Mouse (Mus musculus): Measurements from ENCODE around the gene Maco1.
A peak's percentile ranks its signal among the peaks of the same experiment; 100 is the strongest.
"Not testable (repeated sequence)": the region's sequence is repeated elsewhere in the genome, so short reads cannot be mapped to it uniquely, and the experiment has no call there.

Gene Maco1

GRCm38 (mm10) chr4:134862996-134863395, 9.9 kb upstream of the Maco1 start:
- ATAC-seq (ENCODE audit: insufficient number of reproducible peaks, low FRiP score, low TSS enrichment), result no peak

- ATAC-seq (ENCODE audit: insufficient number of reproducible peaks, low FRiP score, low TSS enrichment), result no peak
These were observed 8.7 kb upstream of the Maco1 start for GRCm38 (mm10) chr4:134861884-134862283.

GRCm38 (mm10) chr4:134858494-134858893, 5.3 kb upstream of the Maco1 start:
- ATAC-seq (ENCODE audit: insufficient number of reproducible peaks, low FRiP score, low TSS enrichment), result no peak

- no peak for ATAC-seq (ENCODE audit: insufficient number of reproducible peaks, low FRiP score, low TSS enrichment)
These were observed 3.4 kb upstream of the Maco1 start for GRCm38 (mm10) chr4:134856501-134856900.

- no peak for ATAC-seq (ENCODE audit: insufficient number of reproducible peaks, low FRiP score, low TSS enrichment)
These were observed 2.9 kb upstream of the Maco1 start for GRCm38 (mm10) chr4:134856056-134856455.

- ATAC-seq (ENCODE audit: insufficient number of reproducible peaks, low FRiP score, low TSS enrichment), result no peak
These were observed 2.2 kb upstream of the Maco1 start for GRCm38 (mm10) chr4:134855371-134855770.

- peak; percentile 83 for ATAC-seq (ENCODE audit: insufficient number of reproducible peaks, low FRiP score, low TSS enrichment)
These were observed 716 bp upstream of the Maco1 start for GRCm38 (mm10) chr4:134853637-134854485.

- no peak for ATAC-seq (ENCODE audit: insufficient number of reproducible peaks, low FRiP score, low TSS enrichment)
These were observed 498 bp downstream of the Maco1 start for GRCm38 (mm10) chr4:134852438-134853255.

GRCm38 (mm10) chr4:134851876-134852275, 1.3 kb downstream of the Maco1 start:
- no peak for ATAC-seq (ENCODE audit: insufficient number of reproducible peaks, low FRiP score, low TSS enrichment)

- ATAC-seq (ENCODE audit: insufficient number of reproducible peaks, low FRiP score, low TSS enrichment), result no peak
These were observed 1.9 kb downstream of the Maco1 start for GRCm38 (mm10) chr4:134851236-134851635.

- ATAC-seq (ENCODE audit: insufficient number of reproducible peaks, low FRiP score, low TSS enrichment), result no peak
These were observed 2.6 kb downstream of the Maco1 start for GRCm38 (mm10) chr4:134850551-134850950.

GRCm38 (mm10) chr4:134847587-134847986, 5.6 kb downstream of the Maco1 start:
- ATAC-seq (ENCODE audit: insufficient number of reproducible peaks, low FRiP score, low TSS enrichment), result no peak

GRCm38 (mm10) chr4:134843566-134843965, 9.6 kb downstream of the Maco1 start:
- ATAC-seq (ENCODE audit: insufficient number of reproducible peaks, low FRiP score, low TSS enrichment), result no peak

GRCm38 (mm10) chr4:134840231-134840630, 12.9 kb downstream of the Maco1 start:
- no peak for ATAC-seq (ENCODE audit: insufficient number of reproducible peaks, low FRiP score, low TSS enrichment)

- not testable (repeated sequence) for ATAC-seq (ENCODE audit: insufficient number of reproducible peaks, low FRiP score, low TSS enrichment)
These were observed 14.4 kb downstream of the Maco1 start for GRCm38 (mm10) chr4:134838706-134839105.

GRCm38 (mm10) chr4:134838221-134838620, 14.9 kb downstream of the Maco1 start:
- ATAC-seq (ENCODE audit: insufficient number of reproducible peaks, low FRiP score, low TSS enrichment), result no peak

GRCm38 (mm10) chr4:134835486-134835885, 17.7 kb downstream of the Maco1 start:
- ATAC-seq (ENCODE audit: insufficient number of reproducible peaks, low FRiP score, low TSS enrichment), result no peak

GRCm38 (mm10) chr4:134831934-134832333, 21.2 kb downstream of the Maco1 start:
- ATAC-seq (ENCODE audit: insufficient number of reproducible peaks, low FRiP score, low TSS enrichment), result no peak

GRCm38 (mm10) chr4:134827806-134828205, 25.3 kb downstream of the Maco1 start:
- ATAC-seq (ENCODE audit: insufficient number of reproducible peaks, low FRiP score, low TSS enrichment), result no peak

- no peak for ATAC-seq (ENCODE audit: insufficient number of reproducible peaks, low FRiP score, low TSS enrichment)
These were observed 26.8 kb downstream of the Maco1 start for GRCm38 (mm10) chr4:134826348-134826747.

- ATAC-seq (ENCODE audit: insufficient number of reproducible peaks, low FRiP score, low TSS enrichment), result not testable (repeated sequence)
These were observed 27.3 kb downstream of the Maco1 start for GRCm38 (mm10) chr4:134825864-134826263.

All from cerebellum, adult (tissue).